Comparison of ENCODE assay signal across 22 mouse cellular contexts in genomic region chr5:49453100-49453499, GRCm38 (mm10).
DNase-seq lines count a peak whose midpoint lies in the region; ATAC-seq and TF ChIP-seq lines count a peak whose summit lies in the region.
"Had no signal": no experiment of that assay in that cellular context is flagged by ENCODE, and none has a peak within 500 bp of the region (broad histone marks: within the 10 kb centered on the region; RNA-seq: fewer than 3 reads in every experiment).

No protein-coding gene starts in this region.

- H3K27ac ChIP-seq in left cerebral cortex, adult 2 months: peak overlapping the region; percentile 48
- H3K27ac ChIP-seq: embryonic facial prominence, embryonic 10.5 days; embryonic facial prominence, embryonic 13.5 days; forebrain, embryonic 12.5 days; forebrain, embryonic 15.5 days; gastrocnemius, adult 2 months; hindbrain, embryonic 12.5 days; hindbrain, embryonic 15.5 days had no signal

- ATAC-seq in cerebellum, adult (ENCODE audit: insufficient number of reproducible peaks, low FRiP score, low TSS enrichment): peak; percentile 76
- ATAC-seq: forebrain, embryonic 15.5 days; intestine, postnatal 0 days; Patski had no signal

- no peak overlapping the region for H3K4me3 ChIP-seq in left cerebral cortex, adult 2 months
- H3K4me3 ChIP-seq: embryonic facial prominence, embryonic 10.5 days; embryonic facial prominence, embryonic 13.5 days; erythroblast, embryonic 14.5 days; forebrain, embryonic 12.5 days; forebrain, embryonic 15.5 days; gastrocnemius, adult 2 months; hindbrain, embryonic 12.5 days; hindbrain, embryonic 15.5 days had no signal

- no peak for TF ChIP-seq CTCF in left cerebral cortex, adult 2 months (IDR thresholded peaks at IDR 0.05)

- intact Hi-C loops in left cerebral cortex, adult 2 months (cut with DNase I): no loop called here
- intact Hi-C loops in left cerebral cortex, postnatal 10 days (cut with DNase I): no loop called here

- no peak for DNase-seq in cerebellum, adult 11-12 months
- DNase-seq in cerebellum, adult 9-11 months: peak; percentile 38
- DNase-seq in cerebellum, postnatal 4 days (ENCODE audit: low spot score in 2 of 2): no peak
- no peak for DNase-seq in left cerebral cortex, adult 2 months (ENCODE audit: extremely low spot score in 1 of 2, low spot score in 2 of 2)
- no peak for DNase-seq in left cerebral cortex, postnatal 10 days (ENCODE audit: extremely low spot score in 1 of 2, low spot score in 2 of 2)
- DNase-seq: adrenal gland, postnatal 10 days; adrenal gland, postnatal 36 days; cerebellum, adult 18-20 months; gastrocnemius, adult 2 months; gastrocnemius, postnatal 14 days; heart, adult 11 months; kidney, adult 2 months had no signal
